Mouse (Mus musculus): ENCODE measurements around the gene Pus7l. TPM values are rescaled to one million over a fixed set of nuclear protein-coding genes. Genes with fewer than 3 reads are reported as not detected.

Gene Pus7l
- 2.0 and 2.9 TPM in 2 replicates for total RNA-seq (2023)

GRCm38 (mm10) chr15:94543409-94544051 is at the start of gene Pus7l, which contains the start of gene Irak4:
Gene Pus7l (minus strand): TSS chr15:94543547.
Gene Irak4 (plus strand): TSS chr15:94543643.

GRCm38 (mm10) chr15:94589219-94590075 is 46.1 kb upstream of the Pus7l start, which contains the start of gene Twf1:
Gene Twf1 (minus strand): TSS chr15:94589889.

Other genes starting within 250 kb of the Pus7l start
- gene Adamts20, start 78.1 kb downstream of the Pus7l start, total RNA-seq (2023), result not detected in 2 replicates
- 38.2 and 43.7 TPM in 2 replicates for gene Irak4, start 96 bp upstream of the Pus7l start, total RNA-seq (2023)
- gene Twf1, start 46.3 kb upstream of the Pus7l start, total RNA-seq (2023), result 39.4 and 60.2 TPM in 2 replicates
- gene Tmem117, start 85.7 kb upstream of the Pus7l start, total RNA-seq (2023), result 1.1 and 1.5 TPM in 2 replicates